Mouse (Mus musculus) layer of hippocampus, adult 11-12 months (tissue): Measurements from ENCODE around the gene Uhrf1.
A peak's percentile ranks its signal among the peaks of the same experiment; 100 is the strongest.

ENCODE experiments used
- DNase-seq: peaks from one replicate; pipeline ENCODE4 v3.0.0; 2022; ENCODE audit warnings: low spot score

Uhrf1 gene

DNA sequence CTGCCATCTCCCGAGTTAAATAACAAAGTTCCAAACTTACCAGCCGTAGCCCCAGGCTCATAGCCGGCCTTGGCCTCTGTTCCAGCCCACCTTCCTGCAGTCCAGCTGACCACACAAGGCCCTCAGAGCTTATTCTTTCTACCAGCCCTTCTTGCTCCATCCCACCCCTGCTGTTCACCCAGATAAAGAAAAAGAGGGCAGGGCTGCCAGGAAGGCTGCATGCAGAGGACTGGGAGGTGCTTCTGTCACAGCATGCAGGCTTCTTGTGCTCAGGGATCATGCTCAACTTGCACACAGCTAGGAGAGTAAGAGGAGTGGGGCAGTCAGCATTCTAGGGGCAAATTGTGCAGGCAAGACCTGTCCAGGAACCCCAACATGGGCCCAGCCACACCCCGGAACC, 45.0 kb downstream of the Uhrf1 start:
- DNase-seq: no peak

DNA sequence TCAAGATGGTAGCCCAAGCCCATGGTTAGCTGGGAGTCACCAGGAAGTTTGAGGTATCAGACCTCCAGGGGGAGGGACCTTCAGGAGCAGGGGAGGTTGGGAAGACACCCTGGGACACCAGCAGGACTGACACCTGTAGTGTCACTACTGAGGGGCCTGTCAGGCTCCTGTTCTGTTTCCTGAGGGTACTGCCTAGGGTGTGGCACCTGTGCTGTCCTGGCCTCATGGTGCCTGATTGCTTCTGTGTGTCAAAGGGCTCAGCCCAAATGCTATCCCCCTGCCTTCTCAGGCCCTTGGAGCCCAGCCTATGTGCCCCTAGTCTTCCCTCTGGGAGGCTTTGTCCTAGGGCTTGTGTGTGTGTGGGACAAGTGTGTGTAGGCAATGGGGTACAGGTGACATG, 45.5 kb downstream of the Uhrf1 start:
- DNase-seq: no peak

DNA sequence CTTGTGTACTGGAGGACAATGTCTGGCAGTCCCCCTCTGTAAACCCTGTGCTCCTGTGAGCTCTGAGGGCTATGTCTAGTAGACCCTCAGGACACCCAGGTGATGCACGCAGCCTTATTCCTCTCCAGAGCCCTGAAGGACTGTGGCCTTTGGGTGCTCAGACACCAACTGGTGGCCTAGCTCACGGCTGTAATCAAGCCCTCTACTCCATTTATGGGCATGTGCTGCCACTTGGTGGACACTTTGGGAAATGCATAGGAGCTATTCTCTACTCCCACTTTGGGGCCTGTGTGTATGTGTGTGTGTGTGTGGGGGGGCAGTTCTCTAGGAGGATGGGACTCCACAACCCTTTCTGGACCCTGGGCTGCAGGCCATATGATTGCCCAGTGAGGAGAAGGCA, 47.6 kb downstream of the Uhrf1 start:
- DNase-seq: peak; percentile 87

DNA sequence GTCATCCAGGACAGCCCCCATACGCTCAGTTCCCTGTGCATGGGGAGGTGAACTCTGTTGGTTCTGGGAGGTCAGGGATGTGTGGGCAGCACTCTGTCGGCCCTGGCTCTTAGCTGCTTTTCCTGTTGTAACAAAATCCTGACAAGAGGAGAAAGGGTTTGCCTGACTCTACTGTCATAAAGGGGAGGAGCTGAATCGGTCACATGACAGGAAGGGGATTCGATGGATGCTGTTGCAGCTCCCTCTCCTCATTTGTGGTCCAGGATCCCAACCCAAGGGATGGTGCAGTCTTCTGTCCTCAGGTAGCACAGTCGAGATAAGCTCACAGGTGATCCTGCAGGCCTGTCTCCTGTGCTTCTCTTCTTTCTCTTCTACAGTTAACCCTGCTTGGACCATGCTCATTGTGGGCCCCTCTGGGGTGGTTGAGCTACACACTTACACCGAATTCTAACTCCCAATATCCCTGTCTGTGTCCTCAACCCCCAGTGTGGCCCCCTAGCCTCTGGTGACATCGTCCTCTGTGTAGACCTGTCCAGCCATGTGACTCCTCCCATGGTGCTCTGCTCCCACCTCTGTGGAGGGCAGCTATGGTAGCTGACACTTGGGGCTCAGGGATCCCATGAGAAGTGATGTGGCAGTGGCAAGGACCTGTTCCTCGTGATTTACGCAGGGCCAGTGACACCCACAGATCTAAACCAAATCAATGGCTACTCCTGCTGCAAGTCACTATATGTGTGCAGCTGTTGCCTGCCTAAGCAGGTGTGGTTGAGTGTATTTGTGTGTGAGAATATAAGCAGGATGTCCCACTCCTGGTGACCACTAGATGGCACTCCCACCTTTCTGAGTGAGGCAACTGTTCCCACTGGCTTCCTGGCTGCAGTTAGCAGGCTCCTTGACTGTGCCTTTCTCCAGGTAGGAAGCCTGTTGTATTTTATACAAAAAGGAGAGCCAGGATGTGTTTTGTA, 54.1 kb downstream of the Uhrf1 start:
- peak; percentile 80 for DNase-seq

DNA sequence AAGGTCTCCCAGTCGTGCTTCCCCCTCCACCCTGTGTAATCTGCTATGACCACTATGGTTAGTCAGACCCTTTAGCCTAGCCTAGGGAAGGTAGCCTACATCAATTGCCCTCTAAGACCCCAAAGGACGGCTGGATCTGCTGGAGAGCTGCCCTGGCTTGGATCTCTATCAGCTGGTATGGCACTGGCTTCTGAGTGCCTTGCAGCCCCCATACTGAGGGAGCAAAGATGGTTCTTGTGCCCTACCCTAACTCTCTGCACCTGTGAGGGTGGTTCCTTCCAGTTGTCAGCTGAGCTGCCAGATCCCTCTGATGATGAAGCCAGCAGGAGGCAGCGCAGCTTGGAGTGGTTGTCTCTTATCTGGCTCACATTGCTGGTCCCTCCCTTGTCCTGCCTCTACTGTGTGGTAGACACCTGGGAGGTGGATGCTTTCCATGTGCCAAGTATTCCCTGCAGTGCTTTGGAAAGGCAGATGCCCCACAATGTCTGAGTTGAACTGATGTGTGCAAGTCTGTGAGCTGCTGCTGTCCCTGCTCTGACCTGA, 56.1 kb downstream of the Uhrf1 start:
- DNase-seq: no peak

DNA sequence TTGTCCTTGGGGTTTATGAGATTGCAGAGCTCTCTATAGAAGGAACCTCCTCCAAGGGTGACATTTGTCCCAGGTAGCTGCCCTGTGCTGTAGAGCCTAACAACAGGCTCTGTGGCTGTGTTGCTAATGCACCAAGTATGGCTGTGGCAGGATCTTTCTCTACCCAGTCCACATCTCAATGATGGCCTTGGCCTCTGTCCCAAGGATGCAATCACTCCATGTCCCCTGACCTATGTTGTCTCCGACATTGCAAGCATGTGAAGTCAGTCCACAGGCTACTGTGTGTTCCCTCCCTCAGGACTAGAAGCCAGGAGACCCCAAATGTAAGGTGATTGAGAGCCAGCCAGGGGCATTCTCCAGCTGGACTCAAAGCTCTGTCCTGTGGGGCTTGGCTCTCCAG, 56.7 kb downstream of the Uhrf1 start:
- no peak for DNase-seq

DNA sequence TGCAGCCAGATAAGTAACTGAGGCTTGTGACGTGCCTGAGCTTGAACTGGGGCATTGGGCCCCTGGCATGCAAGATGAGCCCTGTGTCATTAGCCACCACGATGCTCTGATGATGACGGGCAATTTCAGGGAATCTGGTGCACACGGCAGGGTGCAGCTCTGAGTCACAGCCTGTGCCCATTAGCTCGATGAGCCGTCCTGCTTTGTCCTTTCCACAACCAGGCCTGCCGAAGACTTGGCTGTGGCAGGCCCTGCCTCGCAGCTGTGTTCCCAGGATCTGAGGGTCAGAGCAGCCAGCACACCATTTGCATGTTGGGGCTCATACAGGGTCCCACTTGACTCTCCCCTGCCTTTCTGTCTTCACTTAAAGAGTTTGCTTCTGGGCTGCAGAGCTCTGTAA, 57.3 kb downstream of the Uhrf1 start:
- DNase-seq: no peak

DNA sequence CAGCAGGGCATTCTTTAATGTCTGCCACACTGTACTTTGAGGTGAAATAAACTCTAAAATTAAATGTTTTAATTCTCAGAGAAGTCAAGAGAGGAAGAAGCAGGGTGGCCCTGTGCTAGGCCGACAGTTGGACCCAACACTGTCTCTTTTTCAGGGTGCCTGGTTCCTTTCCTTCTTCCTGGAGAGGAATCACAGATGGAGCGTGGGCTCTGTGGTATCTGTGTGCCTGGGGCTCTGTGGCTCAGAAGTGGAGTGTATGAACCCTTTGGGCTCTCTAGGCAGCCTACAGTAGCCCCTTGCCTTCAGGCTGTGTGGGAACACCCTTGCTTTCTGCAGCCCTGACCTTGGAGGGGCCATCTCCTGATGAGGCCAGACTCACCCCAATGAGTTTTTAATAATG, 58.4 kb downstream of the Uhrf1 start:
- DNase-seq: peak; percentile 55

DNA sequence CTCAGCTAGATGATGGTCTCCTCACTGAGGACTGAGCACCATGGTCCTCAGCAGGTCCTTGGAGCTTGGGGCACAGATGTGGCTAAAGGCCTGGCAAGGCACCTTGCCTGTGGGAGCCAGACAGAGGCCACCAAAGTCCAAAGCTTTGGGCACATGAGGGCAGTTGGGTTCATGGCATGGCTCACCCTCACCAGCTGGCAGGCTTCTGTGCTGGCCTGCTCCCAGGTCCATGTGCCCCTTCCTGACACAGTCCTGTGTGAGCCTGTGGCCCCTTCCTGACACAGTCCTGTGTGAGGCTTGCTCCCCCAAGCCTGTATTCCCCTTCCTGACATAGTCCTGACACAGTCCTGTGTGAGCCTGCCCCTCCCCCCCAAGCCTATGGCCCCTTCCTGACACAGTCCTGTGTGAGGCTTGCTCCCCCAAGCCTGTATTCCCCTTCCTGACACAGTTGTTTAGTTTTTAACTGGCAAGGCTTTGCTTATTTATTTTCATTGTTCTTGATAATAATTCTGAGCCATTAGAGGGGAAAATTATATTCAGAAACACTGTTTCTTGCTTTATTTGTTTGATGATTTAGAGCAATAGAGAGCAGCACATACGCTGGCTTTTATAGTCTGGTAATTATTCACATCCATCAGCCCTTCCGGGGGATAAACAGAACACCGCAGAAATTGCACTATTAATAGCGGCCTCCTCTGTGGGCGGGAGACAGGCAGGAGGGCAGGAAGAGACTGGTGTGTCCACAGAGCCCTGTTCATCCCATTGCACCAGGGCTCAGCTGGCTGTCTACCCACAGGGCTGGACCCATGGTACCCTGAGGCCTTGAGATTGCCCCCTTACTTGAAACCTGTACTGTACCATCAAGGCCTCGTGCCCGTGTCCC, 62.9 kb downstream of the Uhrf1 start:
- DNase-seq: no peak

DNA sequence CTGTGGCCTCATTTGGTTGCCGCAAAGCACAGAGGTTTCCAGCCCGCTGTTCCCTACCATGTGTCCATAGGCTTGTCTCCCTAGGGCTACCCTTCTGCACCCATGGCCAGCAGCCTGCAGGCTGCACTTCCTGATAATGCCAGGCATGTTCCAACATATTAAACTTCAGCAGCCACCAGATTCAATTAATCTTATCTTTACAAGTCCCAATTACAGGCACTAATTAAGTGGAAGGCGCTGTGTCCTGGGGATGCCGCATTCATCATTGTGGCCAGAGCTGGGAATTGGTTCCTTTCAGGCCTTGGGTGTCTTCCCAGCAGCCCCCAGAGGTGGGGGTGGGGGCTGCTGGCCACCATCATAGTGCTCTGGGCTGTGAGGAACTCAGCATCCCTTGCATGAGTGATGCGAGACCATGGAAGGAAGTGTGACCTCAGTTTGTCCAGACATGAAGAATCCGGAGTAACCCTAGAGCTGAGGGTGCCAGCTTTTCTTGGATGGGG, 65.2 kb downstream of the Uhrf1 start:
- no peak for DNase-seq

DNA sequence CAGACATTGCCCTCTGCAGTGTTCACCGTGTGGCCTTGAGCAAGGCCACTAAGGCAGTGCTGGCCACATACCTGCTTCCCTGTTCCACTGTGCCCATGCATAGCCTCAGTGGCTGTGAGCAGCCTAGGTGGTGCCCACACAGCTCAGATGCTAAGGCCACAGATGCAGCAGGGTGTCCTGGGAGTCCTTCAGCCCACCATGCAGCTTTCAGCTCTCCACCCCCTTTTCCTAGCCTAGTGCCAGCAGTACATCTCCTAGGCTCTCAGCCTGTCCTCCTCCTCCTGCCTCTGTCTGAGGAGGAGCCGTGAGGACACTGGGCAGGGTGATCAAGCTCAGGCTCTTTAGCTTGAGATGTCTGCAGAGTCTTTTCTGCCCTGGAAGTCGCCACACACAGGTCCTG, 67.0 kb downstream of the Uhrf1 start:
- DNase-seq: no peak

DNA sequence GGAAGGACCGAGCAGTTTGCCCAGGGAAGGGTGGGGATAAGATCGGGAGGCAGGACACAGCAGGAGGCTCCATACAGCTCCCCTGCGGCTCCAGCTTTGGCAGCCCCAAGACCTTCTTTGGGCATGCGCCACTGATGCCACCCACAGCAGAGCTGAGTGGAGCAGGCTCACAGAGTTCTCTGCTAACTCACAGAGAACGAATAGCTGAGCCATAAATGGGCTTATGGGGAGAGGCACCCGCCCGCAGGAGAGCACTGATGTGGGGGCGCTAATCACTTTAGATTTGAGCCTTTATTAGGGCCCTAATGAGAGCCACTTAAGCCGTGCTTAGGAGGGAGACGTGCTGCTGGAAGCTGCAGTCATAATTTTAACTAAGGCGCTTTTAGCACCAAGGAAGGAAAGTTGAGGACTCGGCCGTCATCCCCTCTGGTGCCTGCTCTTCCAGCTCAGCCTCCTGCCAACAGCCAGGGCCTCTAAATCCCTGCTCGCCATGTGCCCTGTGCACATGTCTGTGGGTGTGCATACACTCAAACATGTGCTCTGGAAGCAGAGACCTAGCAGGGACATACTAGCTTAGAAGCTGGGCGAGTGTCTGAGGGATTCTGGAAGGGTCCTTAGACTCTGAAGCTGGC, 68.0 kb downstream of the Uhrf1 start:
- DNase-seq: peak; percentile 79

DNA sequence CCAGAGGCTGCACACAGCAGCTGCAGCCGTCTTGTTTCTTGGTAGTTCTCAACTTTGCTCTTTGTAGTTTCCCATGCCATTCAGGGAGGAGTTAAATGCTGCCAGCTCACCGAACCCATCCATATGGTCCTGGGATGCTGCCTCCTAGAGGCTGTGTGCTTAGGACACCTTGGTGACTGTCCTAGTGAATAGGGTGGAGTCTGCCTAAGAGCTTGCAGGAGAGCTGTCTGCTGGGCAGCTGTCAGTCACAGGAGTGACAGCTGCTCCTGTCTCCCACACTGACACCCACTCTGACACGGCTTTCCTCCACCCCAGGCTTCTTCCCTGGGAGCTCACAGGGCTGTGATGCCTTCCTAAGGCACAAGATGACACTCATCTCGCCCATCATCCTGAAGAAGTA, 69.0 kb downstream of the Uhrf1 start:
- peak; percentile 43 for DNase-seq
